Mouse (Mus musculus) liver, adult 2 months (tissue): Measurements from ENCODE around the gene Klhdc7a.

ENCODE experiments used
- CTCF ChIP-seq: fragments of 200-500 bp; IDR thresholded peaks from 2 replicates; pipeline ENCODE4 v1.5.1; 2011; ENCODE audit warnings: low read depth, low read length, control low read depth
- POLR2A ChIP-seq: fragments of 200-500 bp; IDR thresholded peaks from 2 replicates; pipeline ENCODE4 v1.6.1; 2011; ENCODE audit warnings: low read length, control low read depth; ENCODE audit not compliant: insufficient read depth; ENCODE audit errors: extremely low read depth

- TF ChIP-seq POLR2A (no peak), CTCF (no peak)
Measured at GRCm38 (mm10) chr4:139960724-139961315, 7.0 kb downstream of the Klhdc7a start.
